Mouse (Mus musculus): Measurements from ENCODE around the gene Rbfox1.
A peak's percentile ranks its signal among the peaks of the same experiment; 100 is the strongest.

Rbfox1 gene

DNA sequence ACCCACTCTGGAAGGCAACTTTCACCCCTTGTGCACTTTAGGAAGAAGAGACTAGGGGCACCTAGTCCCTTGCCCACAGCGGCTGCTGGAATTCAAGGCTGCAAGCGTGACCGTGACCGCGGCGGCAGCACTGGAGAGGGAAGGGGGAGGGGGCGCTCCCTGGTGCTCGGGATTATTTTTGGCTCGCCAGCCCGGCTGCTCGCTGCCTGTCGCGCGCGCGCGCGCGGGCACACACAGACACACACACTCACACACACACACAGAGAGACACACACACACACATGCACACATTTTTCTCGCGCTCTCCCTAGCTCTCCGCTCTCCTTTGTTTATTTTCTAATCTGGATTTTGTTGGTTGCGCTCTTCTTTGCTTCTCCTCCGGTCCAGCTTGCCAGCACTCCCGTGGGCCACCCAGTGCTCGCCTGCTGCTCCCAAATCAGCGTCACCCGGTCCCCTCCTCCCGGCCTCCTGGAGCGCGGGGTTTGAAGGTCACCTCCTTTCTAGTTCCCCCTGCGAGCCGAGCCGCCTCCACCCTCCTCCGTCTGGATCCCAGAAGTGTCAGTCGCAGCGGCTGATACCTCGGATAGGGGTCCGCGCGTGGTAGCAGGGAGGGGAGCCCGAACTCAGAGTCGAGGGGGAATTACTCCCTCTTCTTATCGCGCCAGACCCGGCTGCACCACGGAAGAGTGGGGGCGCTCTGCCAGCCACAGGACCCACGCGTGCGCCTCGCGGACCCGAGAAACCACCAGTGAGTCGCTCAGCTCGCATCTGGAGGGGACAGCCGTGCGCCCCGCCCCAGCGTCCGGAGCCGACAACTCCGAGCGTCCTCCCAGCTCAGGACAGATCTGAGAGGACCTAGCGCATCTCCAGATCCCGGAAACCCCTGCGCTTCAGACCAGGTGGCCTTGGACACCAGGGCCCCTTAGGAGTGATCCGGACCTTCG, at the start of gene Rbfox1:
TSS of gene Rbfox1 (plus strand) at position 610 of the 944 bp plus-strand sequence.
- no peak for DNase-seq

DNA sequence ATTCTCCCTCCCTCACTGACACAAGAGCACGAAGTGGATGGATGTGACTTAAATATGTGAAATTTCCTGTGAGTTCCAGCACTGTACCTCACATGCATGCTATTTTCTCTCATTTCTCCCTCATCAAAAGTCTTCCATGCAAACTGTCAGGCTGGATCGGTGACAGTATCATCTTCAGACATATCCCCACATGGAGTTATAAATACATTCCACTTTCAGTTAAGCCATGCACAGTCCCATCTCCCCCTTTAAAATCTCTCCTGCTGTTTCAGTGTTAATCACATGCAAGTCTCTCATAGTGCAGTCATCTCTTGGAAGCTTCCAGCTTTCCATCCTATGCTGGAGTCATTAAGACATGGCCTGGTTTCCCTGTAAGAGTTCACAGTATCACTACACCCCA, 48.4 kb upstream of the Rbfox1 start:
- no peak for DNase-seq

DNA sequence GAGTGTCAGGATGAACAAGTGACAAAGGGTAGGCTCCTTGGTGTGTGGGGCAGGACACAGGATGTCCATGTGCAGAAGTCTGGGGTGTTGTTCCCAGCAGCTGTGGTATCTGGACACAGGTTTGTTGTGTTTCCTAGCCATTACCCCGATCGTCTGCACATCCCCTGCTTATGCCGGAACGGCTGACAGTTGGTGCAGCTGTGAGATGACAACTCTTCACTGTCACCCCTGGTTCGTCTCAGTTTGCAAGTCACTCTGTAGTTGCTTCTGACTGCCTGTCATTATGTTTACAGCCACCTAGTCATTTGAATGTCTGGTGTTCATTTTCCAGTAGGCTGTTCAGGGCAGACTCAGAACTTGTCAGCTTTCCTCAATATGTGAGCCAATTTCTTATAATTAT, 44.0 kb upstream of the Rbfox1 start:
- DNase-seq, result no peak

DNA sequence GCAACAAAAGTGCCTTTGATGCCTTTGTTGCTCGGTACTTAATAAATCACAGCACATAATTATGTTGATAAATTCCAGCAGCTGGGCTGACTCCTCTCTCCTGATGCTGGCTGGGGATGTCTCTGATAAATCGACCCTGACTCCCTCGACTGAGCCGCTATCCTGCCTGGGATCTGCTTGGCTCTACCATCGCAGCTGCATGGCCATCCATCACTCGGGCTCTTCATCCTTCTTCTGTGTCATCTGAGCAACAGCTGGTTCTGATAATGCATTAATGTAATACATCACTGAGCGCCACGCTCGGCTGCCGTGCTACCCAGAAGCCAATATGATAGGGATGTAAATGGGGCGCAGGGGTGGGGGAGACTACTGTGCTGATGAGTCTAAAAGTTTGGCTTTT, 39.5 kb upstream of the Rbfox1 start:
- no peak for DNase-seq

DNA sequence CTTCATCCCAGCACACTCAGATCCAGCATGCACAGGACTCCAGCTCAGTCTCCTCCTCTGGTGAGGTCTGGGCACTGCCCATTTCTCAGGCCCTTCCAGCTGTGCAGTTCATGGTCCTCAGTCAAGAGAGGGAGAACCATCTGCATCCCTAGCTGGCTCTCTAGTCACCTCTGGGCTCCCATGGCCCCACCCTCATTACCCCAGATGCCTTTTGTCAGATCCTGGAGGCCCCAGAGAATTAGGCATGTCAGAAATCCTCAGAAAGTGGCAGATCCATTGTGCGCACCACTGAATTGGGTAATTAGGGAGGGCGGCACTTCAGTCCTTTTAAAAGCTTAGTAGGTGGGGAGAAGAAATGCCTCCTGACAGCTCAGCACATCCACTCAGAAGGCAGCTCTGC, 32.1 kb upstream of the Rbfox1 start:
- no peak for DNase-seq

DNA sequence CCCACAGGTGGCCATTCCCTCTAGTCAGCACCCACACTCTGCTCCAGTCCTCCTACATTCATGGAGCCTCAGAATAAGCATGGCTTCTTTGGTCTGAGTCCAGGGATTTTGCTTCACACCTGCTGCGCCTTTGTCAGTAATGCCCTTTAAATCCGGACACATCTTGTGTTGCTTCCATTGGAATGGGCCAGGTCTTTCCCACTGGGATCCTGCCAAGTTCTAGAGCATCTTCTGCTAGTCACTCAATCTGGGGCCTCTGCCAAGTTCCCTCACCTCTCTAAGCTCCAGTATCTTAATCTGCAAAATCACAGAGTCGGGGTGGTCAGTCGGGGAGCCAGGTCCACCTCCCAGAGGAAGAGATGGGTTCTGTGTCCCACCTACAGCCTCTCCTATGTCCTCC, 20.8 kb upstream of the Rbfox1 start:
- no peak for DNase-seq

DNA sequence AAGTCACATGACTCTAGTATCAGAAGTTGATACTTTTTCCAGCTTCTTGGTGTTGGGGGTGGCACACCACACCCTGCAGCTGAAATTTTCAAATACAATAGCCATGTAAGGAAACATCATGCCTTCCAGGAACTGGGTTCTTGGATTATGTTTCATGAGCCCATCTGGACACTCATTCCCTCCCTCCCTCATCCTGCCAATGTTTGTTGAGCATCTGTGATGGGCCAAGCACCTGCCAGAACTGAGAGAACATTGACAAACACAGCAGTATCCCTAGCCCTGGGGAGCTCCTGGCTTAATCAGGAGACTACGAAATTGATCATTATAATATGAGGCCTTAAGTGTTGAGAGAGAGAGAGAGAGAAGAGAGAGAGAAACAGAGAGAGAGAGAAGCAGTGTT, 18.2 kb upstream of the Rbfox1 start:
- no peak for DNase-seq

DNA sequence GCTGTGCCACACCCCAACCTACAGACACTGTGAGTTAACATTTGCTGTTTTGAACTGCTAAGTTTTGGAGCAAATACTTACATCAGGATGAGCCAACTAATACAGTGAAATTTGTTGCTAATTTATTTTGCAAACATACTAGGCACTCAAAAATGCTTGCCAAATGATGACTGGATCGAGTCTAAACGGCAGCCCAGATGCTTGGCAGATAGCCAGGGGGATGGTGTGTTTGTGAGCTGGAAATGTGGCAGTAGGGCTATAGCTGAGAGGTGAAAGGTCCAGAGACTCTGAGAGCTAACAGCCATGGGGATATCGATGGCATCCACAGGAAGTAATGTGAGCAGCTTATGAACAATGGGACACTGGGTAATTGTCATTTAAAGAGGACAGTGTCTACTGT, 14.8 kb upstream of the Rbfox1 start:
- no peak for DNase-seq

DNA sequence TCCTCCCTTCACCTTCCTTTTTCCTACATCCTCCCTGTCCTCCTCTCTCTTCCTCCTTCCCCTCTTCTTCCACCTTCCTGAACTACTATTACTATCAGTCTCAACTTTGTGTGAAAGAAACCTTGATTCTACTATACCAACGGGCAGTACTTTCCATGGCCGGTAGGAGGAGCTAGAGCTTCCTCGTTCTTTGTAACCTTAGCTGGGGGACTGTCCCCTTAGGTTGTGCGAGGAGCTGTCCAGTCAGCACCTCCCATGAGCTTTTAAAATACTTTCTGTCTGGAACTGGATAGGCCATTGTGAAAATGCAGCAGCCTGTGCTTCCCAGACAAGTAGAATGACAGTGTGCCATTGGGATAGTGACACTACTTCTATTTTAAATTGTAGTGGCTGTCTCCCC, 3.3 kb upstream of the Rbfox1 start:
- peak; percentile 71 for DNase-seq

DNA sequence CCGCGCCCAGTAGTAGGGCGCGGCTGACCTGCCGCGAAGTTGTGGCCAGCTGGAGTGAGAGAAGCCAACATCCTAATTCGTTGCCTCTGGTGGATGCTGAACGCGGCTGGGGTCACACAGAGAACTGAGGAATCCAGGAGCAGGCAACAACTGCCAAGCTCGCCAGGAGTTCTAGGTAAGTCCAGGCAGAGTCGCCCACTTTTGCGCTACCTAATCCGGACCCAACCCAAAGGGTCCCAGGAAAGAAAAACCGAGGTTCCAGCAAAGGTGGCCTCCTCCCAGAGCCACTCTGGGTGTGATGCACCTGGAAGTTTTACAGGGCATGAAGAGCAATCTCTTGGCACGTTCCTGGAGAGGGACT, 515 bp downstream of the Rbfox1 start:
- DNase-seq, result no peak

DNA sequence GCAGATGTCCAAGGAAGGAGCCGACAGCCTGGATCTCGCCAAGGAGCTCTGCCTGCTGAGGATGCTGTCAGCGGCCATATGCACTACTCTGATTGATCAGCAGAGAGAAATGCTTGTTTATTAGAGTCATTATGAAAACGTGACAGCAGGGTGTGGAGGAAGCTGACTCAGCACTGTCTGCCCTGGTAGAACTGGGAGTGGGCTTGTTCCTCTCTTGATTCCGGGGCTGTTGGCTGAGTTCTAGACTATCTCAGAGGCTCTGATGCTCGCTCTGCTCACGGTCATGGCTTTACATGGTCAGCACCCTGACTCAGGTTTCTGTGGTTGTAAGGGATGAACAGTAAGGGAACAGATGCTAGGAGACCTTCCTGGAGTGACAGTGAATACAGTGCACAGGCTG, 10.4 kb downstream of the Rbfox1 start:
- no peak for DNase-seq

DNA sequence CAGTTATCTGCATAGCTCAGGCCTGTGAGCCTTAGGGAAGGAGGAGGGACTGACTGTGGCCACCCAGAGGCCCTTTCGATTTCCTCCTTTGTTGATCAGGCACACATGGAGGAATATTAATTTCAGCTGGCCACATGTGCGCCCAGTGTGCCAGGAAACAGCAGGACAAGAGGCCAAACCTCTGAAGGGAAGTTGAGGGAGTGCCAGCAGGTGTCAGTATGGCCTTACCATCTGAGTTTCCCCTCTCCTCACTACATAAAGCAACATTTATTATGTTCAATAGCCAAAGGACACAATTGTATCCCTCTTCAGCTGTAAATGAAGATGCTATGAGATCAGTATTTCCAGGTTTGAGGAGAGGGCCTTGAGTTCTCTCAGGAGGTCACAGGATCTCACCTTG, 13.2 kb downstream of the Rbfox1 start:
- no peak for DNase-seq

DNA sequence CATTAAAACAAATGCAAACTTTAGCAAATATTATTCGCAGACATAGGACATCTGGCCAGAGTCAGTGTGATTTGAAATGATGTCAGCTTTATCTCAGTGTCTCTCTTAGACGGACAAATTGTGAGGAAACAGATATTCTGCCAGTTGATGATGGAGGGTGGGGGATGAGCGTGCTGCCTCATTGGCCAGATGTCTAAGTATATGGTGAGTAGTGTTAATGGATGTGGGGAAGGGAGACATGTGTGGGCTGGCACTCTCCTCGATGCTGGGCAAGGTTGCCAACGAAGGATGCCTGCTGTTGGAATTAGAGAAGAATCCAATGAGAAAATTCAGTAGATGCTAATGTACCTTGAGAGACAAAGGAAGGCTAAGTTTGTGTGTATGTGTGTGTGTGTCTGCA, 25.6 kb downstream of the Rbfox1 start:
- no peak for DNase-seq

DNA sequence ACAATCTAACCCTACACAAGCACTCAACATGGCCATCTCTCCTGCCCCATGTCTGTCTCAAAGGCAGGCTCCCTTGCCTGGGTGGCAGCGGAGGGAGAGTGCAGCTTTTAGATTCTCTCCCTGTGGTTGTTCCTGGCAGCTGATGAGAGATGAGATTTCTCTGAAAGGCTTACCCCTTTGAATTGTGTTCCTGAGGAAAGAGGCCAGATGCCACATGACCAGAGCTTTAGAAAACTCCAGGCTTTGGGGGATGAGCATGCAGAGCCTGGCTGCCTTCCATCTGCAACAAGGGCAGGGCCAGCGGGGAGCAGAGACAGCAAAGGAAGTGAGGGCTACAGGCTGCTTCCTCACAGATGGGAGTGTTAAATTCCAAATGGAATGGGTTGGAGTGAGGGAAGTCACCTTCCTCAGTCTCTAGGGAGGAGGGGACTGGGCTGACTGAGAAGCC, 26.7 kb downstream of the Rbfox1 start:
- no peak for DNase-seq

DNA sequence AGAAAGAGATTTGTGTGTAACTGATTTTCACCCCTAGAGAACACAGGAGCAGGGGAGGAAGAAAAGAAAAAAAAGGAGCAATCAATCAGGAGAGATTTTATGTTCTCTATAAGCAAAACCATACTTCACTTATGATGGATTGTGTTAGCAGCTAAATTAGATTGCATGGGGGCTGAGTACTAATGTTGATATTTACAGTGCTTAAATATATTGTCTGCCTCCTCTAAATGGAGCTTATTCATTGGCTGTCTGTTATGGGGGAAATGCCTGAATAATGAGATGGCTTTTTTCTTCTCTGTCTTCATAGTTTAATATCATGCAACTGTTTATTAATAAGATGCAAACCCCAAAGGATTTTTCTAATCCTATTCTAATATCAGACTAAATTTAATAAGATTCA, 32.8 kb downstream of the Rbfox1 start:
- no peak for DNase-seq

DNA sequence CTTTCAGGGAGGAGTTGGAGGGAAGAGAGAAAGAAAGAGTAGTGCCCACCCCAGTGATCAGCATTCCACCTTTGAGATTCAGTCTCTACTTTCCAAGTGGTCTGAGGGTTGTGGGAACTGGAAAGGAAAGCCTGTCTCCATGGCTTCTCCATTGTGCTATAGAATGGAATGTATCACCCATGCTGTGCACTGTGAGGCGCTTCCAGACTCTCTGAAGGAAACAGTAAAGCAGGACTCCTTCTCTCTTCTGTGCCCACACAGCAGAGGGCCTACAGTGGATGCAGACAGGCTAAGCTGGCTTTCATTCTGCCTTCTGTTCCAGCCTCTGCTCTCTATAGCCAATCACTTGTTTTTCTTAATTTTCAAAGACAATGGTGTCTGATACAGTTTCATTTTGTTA, 41.8 kb downstream of the Rbfox1 start:
- DNase-seq, result no peak

DNA sequence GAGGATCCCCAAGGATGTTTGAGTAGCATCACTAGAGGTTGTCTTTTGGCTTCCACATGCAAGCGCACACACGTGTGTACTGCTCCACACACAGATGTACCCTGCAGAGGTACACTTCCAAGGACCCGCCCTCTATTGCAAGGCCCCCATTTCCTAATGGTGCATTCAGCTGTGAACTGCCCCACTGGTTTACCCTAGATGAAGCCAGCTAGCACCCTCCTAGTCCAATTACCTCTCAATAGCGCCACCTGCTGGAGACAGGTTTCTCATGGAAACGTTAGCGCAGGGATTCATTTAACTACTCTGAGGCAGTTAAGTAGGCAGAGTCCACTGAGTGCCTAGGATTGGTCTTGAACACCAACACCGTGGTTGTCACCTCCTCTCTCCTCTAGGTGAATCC, 46.5 kb downstream of the Rbfox1 start:
- DNase-seq, result peak; percentile 77

DNA sequence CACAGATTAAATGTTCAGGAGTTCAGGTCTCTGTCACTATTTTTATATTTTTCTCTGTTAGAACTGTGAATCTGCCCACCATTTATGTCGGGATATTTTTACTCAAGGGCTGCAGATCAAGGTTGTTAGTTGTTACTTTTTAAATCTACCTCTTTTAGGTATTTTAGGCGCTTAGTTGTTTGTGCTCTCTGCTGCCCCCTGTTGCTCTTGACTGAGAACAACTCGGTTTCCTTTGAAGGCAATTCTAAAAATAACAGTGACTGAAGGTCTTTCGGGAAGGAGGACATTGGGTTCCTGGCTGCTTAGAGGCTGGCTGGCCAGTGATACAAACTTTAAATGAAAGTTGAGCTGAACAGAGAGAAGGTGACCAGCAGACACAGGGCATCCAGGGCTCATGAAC, 54.9 kb downstream of the Rbfox1 start:
- peak; percentile 9 for DNase-seq

DNA sequence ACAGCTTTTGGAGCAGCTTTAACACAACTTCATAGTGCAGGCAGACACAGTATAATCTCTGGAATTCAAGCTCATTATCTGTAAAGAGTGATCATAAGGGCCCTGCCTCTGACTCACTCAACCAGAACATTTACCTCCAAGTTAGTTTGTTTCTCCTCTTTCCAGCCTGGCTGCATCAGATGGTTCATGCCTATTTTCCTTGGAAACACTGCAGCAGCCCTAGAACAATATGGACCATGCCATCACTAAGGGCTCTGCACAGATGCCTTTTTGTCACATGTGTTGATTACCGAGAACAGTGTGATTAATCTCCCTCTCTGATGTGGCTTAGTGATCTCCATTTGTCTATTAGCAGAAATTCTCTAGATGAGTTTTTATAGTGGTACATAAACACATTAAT, 60.5 kb downstream of the Rbfox1 start:
- DNase-seq, result no peak

DNA sequence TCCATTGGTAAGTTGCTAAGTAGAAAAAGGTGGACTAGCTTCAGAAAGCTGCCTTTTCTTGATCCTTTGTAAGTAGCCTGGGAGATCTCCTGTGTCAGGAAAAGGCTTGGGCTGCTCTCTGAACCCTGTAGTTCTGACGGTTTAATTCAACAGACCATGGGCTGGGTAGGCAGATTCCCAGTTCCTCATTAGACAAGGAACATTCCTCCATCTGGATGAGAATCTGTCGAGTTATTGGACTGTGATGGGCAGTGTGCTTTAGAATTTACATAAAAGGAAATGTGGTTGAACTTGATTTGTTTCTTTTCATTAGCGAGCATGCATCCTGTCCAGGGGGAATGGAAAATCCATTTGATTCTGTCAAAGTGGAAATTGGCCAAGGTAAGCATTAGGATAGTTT, 68.0 kb downstream of the Rbfox1 start:
- DNase-seq, result no peak

DNA sequence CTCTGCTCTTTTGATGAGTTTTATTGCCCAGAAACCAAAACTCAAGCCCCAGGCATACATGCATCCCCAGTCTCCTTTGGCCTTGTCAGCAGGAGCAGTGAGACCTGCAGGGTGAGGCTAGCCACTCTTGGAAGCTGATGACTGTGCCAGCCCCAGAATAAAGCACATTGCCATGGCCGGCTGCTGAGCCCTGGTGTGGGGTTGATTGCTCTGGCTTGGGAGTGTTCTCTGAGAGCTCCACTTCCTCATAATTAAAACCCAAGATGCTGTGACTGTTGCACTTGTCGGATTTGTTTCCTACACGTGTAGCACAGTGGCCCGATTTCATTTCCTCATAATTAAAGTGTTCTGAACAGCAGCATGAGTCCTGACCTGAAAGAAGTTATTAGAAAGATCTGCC, 72.3 kb downstream of the Rbfox1 start:
- DNase-seq, result no peak

DNA sequence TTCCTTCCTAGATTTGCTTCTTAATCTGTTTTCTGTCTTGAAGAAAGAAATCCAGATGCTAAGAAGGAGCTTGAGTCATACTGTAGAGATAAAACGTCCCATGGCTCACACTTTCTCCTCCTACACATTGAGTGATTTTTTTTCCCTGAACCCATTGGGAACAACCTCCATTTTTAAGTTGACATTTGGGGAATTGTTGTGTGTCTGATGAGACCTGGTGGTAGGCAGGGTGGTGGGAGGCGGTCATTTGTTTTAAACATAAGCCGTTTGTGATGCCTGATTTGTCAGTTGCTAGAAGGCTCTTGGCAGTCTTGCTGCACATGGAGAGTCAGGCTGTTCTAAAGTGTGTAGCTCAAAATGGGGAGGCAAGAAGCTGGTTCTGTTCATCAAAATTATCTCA, 76.6 kb downstream of the Rbfox1 start:
- no peak for DNase-seq

DNA sequence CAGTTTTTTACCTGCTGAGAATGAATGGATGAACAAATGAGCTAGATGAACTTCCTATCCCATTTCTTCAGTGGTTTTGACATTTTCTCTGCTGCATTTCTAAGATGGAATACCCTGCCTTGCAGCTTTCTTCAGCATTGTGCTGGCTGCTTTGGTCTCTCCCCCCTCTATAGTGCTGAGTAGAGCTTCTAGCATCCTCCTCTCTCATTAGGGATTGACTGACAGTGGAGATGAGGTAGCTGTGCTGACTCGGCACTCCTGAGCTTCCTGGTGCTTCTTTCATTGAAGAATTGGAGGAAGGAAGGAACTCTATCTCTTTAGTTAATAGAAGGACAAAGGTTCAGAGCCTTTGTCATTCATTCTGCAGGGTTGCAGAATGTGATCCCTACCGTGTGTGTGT, 89.0 kb downstream of the Rbfox1 start:
- no peak for DNase-seq

DNA sequence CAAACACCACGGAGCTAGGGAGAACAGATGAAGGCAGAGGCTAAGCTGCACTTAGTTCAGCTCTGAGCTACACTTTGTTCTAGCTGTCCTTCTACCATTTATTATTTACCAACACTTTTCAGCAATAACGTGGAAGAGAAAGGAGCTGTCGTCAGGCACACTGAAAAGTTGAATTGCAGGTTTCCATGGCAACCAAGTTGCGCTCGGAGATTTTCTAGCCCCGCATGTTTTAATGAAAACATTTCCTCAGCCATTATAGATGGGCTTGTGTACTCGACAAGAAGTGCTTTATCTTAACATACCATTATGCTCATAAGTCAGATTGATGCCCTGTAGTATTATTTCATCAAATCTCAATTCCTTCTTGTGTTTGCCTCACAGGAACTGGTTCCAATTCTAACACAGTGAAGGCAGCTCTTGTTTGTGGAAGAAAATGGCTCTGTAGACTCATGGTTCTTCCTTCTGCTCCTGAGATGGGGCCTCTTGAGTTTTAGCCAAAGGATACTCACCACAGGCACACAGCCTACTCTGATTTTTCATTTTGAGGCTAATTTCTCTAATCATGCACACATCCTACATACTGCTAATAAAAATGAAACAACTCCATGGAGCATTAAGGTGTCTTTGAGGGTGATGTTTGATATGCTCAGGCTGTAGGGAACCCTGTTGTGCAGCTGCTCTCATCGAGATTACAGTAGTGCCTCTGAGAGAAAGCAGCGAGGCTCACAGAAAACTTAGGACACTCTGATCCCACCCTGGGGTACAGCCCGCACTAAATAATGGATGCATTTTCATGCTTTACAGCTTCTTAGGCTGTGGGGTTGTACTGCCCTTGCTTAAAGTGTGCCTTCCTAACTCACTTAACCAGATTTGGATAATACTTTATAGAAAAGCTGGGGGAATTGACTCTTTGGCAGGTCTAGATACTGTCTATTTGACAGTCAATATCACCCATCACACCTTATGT, 107.2 kb downstream of the Rbfox1 start:
- DNase-seq, result no peak

Measured in thymus, postnatal 4 days (tissue).